Mouse (Mus musculus) midbrain, embryonic 11.5 days (tissue): ENCODE measurements at regions not wholly inside any gene's neighbourhood (a gene's known extent, or its start where the extent isn't known, plus 50 kb on each side); places are given as distances from the start of the nearest gene placed in this dataset.

ENCODE experiments used
- ATAC-seq: fragments of 200-750 bp; cut with Nextera tagmentation; 2 replicates; pipeline ENCODE4 v1.8.0; 2017; ENCODE audit warnings: moderate TSS enrichment, moderate library complexity; ENCODE audit not compliant: low FRiP score
- DNase-seq: peaks from one replicate; pipeline ENCODE4 v3.0.0; 2015; ENCODE audit warnings: low spot score; ENCODE audit errors: missing footprints
- H3K27ac ChIP-seq: fragments of 300-500 bp; sonication (generic); 2 replicates; pipeline ENCODE4 v1.5.1; 2014; ENCODE audit warnings: low read depth, low read length
- H3K27me3 ChIP-seq: fragments of 300-500 bp; sonication (generic); 2 replicates; pipeline ENCODE4 v1.6.1; 2014; ENCODE audit warnings: mild to moderate bottlenecking, low read length, moderate library complexity, mixed read lengths; ENCODE audit not compliant: control insufficient read depth, insufficient read depth
- H3K36me3 ChIP-seq: fragments of 300-500 bp; sonication (generic); 2 replicates; pipeline ENCODE4 v1.6.1; 2014; ENCODE audit warnings: mild to moderate bottlenecking, low read length, moderate library complexity, mixed read lengths; ENCODE audit not compliant: control insufficient read depth, insufficient read depth
- H3K4me1 ChIP-seq: fragments of 300-500 bp; sonication (generic); 2 replicates; pipeline ENCODE4 v1.6.1; 2014; ENCODE audit warnings: low read length; ENCODE audit not compliant: control insufficient read depth, insufficient read depth
- H3K4me2 ChIP-seq: fragments of 300-500 bp; sonication (generic); 2 replicates; pipeline ENCODE4 v1.6.1; 2014; ENCODE audit warnings: mild to moderate bottlenecking, moderate library complexity
- H3K4me3 ChIP-seq: fragments of 300-500 bp; sonication (generic); 2 replicates; pipeline ENCODE4 v1.5.1; 2014; ENCODE audit warnings: low read depth, low read length
- H3K9ac ChIP-seq: fragments of 300-500 bp; sonication (generic); 2 replicates; pipeline ENCODE4 v1.6.1; 2014; ENCODE audit warnings: low read length
- H3K9me3 ChIP-seq: fragments of 300-500 bp; sonication (generic); 2 replicates; pipeline ENCODE4 v1.6.1; 2016; ENCODE audit warnings: low read length; ENCODE audit not compliant: control insufficient read depth
- WGBS: fragments of 180-500 bp; shearing (Covaris S2); extraction: QIAGEN DNeasy Blood & Tissue Kit; methylation state at CpG from one replicate; pipeline ENCODE4 v1.1.7; 2014; 5-methylcytosine and 5-hydroxymethylcytosine counted together

- WGBS: 73% methylated on average over 5 of the region's 5 CpGs
- Histone ChIP-seq H3K4me1 (peaks cover 5% of the 10 kb centered on the region; the same call in 1 of the 2 replicates), H3K36me3 (no peaks in the 10 kb centered on the region), H3K4me3 (no peak overlapping the region), H3K27ac (no peak overlapping the region), H3K9me3 (no peaks in the 10 kb centered on the region), H3K9ac (no peak overlapping the region), H3K4me2 (no peak overlapping the region), H3K27me3 (no peaks in the 10 kb centered on the region)
- ATAC-seq (no peak), DNase-seq (no peak)
These were observed 70.4 kb upstream of the Sox9 start for GRCm38 (mm10) chr11:112711656-112712055.

GRCm38 (mm10) chr11:112718547-112718946 lies 63.5 kb upstream of the Sox9 start:
- H3K4me3 ChIP-seq: no peak overlapping the region
- H3K27ac ChIP-seq: no peak overlapping the region
- no peak overlapping the region for H3K4me2 ChIP-seq
- no peaks in the 10 kb centered on the region for H3K4me1 ChIP-seq
- WGBS: 78% methylated on average over 2 of the region's 2 CpGs
- no peaks in the 10 kb centered on the region for H3K9me3 ChIP-seq
- DNase-seq: no peak
- no peak for ATAC-seq
- no peaks in the 10 kb centered on the region for H3K27me3 ChIP-seq
- H3K9ac ChIP-seq: no peak overlapping the region
- no peaks in the 10 kb centered on the region for H3K36me3 ChIP-seq

- Histone ChIP-seq H3K4me1 (no peaks in the 10 kb centered on the region), H3K4me2 (no peak overlapping the region), H3K9ac (no peak overlapping the region), H3K27me3 (no peaks in the 10 kb centered on the region), H3K27ac (no peak overlapping the region), H3K36me3 (no peaks in the 10 kb centered on the region), H3K9me3 (no peaks in the 10 kb centered on the region), H3K4me3 (no peak overlapping the region)
- no peak for DNase-seq
- no peak for ATAC-seq
- 90% methylated on average over 4 of the region's 4 CpGs for WGBS
These were observed 61.4 kb upstream of the Sox9 start for GRCm38 (mm10) chr11:112720652-112721051.

DNA sequence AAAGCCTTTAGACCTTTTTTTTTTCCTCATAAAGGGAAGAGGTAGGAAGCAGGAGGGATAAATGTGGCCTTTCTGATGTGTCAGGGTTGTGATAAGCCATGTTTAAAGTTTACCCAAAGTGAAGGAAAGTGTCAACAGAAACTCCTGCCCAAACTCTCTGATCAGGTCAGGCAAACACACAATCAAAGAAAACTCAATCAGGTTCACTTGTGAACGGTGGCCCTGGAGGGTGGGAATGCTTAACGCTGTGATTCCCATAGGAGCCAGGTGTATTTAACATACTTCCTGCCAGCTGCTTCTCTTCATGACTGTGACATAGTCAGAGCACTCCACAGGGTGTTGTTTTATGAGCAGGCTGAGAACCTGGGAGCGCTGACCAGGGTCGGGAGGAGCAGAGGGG lies 59.1 kb upstream of the Sox9 start:
- no peaks in the 10 kb centered on the region for H3K27me3 ChIP-seq
- DNase-seq: no peak
- H3K9me3 ChIP-seq: no peaks in the 10 kb centered on the region
- no peak for ATAC-seq
- no peak overlapping the region for H3K4me2 ChIP-seq
- WGBS: 76% methylated on average over 4 of the region's 4 CpGs
- peaks cover under 1% of the 10 kb centered on the region for H3K4me1 ChIP-seq
- H3K36me3 ChIP-seq: no peaks in the 10 kb centered on the region
- H3K9ac ChIP-seq: no peak overlapping the region
- no peak overlapping the region for H3K27ac ChIP-seq
- H3K4me3 ChIP-seq: no peak overlapping the region

- no peaks in the 10 kb centered on the region for H3K27me3 ChIP-seq
- H3K4me1 ChIP-seq: peaks cover 5% of the 10 kb centered on the region
- no peak overlapping the region for H3K9ac ChIP-seq
- no peak overlapping the region for H3K4me3 ChIP-seq
- no peak overlapping the region for H3K4me2 ChIP-seq
- H3K27ac ChIP-seq: no peak overlapping the region
- H3K36me3 ChIP-seq: no peaks in the 10 kb centered on the region
- no peaks in the 10 kb centered on the region for H3K9me3 ChIP-seq
- no peak for DNase-seq
- WGBS: 24% methylated on average over 15 of the region's 15 CpGs
- no peak for ATAC-seq
These were observed 53.7 kb upstream of the Sox9 start for GRCm38 (mm10) chr11:112728154-112728952.
